Mouse (Mus musculus) left cerebral cortex, postnatal 10 days (tissue): ENCODE results near the gene Tlx3. TPM values are rescaled to one million over a fixed set of nuclear protein-coding genes. Genes with fewer than 3 reads are reported as not detected.

Experiments
- DNase-seq, 2 experiments: peaks; one replicate each; pipeline ENCODE4 v3.0.0; 2021 to 2022; ENCODE audit warnings: low spot score in 2 of 2, mixed read lengths in 1 of 2; ENCODE audit errors: extremely low spot score in 1 of 2
- intact Hi-C: fragments of 180-260 bp; cut with DNase I; formaldehyde crosslinking; loops from one replicate; pipeline ENCODE4 v1.15.1; 2025
- total RNA-seq, 2 experiments: library from RNA; stranded (reverse); gene quantifications; 2 replicates each; pipeline ENCODE4 v1.2.3; 2021

The Tlx3 gene
- total RNA-seq, 2 experiments from 2014 or later = not detected

DNA sequence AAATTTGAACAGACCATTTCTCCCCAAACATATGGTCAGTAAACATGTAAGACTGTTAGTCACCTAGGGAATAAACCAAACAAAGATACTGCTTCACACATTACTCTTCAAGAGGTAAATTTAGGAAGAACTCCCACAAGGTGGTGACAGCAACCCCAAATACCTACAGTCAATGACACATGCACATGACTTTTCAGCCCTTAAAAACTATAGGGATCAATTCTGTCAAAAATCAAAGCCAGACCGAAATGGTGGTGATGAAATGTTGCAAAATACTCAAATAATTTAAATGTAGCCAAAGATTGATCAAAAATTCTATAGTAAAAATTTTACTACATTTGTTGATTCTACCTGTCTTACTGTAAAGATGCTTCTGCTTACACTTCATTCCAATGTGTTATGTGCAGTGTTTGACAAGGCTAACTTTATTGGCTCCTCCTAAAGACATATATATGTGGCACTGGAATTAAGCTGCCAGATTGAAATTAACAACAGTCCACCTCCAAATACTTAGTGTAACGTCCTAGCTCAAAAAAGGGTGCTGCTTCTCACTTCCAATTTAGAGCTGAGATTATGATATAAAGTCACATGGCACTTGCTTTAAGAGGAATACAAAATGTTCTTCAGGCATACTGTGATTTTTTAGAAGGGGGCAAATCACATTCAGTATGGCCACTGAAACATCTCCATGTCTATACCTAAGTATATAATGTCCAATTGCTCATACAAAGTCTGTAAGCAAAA lies 45.8 kb downstream of the Tlx3 start:
- DNase-seq = no peak
- intact Hi-C loops = no loop called here

- DNase-seq = no peak
- intact Hi-C loops = no loop called here
Observed at GRCm38 (mm10) chr11:33156436-33157015, 46.9 kb downstream of the Tlx3 start.

- DNase-seq = no peak
- intact Hi-C loops = no loop called here
Observed at GRCm38 (mm10) chr11:33154459-33154858, 48.9 kb downstream of the Tlx3 start.

- intact Hi-C loops = no loop called here
- no peak for DNase-seq
Observed at GRCm38 (mm10) chr11:33152997-33153396, 50.4 kb downstream of the Tlx3 start.

GRCm38 (mm10) chr11:33151780-33152145 lies 51.6 kb downstream of the Tlx3 start:
- DNase-seq = no peak
- intact Hi-C loops = no loop called here

- DNase-seq = no peak
- intact Hi-C loops = no loop called here
Observed at GRCm38 (mm10) chr11:33151128-33151779, 52.1 kb downstream of the Tlx3 start.

Other genes with a start within 250 kb of the Tlx3 start
- 1 to 10 TPM; 5.8 to 7.0 TPM for gene Fgf18, start 56.2 kb downstream of the Tlx3 start, total RNA-seq
- gene Npm1, start 40.4 kb downstream of the Tlx3 start, total RNA-seq = 100 to 1,000 TPM; 202 to 219 TPM
- gene Gm12117, start 73.1 kb upstream of the Tlx3 start, total RNA-seq = under 1 TPM; 0.56 to 0.77 TPM